Mouse (Mus musculus) myocyte (in vitro differentiated cells): ENCODE results near the gene Farp1. TPM values are rescaled to one million over a fixed set of nuclear protein-coding genes. Genes with fewer than 3 reads are reported as not detected.

Source experiments
- H3K27me3 ChIP-seq: one replicate; pipeline ENCODE4 v1.6.1; 2011; ENCODE audit not compliant: control insufficient read depth, insufficient read depth, insufficient read length
- H3K36me3 ChIP-seq: one replicate; pipeline ENCODE4 v1.6.1; 2011; ENCODE audit not compliant: control insufficient read depth, insufficient read depth
- H3K4me2 ChIP-seq: one replicate; pipeline ENCODE4 v1.6.1; 2011; ENCODE audit warnings: low read depth, control low read depth
- H3K4me3 ChIP-seq: one replicate; pipeline ENCODE4 v1.5.1; 2011; ENCODE audit warnings: mild to moderate bottlenecking, control low read depth, moderate library complexity
- H3K79me2 ChIP-seq: one replicate; pipeline ENCODE4 v1.6.1; 2011; ENCODE audit not compliant: control insufficient read depth, insufficient read depth
- H3ac ChIP-seq: one replicate; pipeline ENCODE4 v1.6.1; 2011; ENCODE audit not compliant: control insufficient read depth, insufficient read length
- CEBPB ChIP-seq: IDR thresholded peaks from 2 replicates; pipeline ENCODE4 v1.6.1; 2011; ENCODE audit warnings: mild to moderate bottlenecking, moderate library complexity; ENCODE audit not compliant: poor library complexity, insufficient read depth, severe bottlenecking
- E2F4 ChIP-seq: IDR thresholded peaks from one replicate; pipeline ENCODE4 v1.6.1; 2011; ENCODE audit warnings: mild to moderate bottlenecking, control low read depth, moderate library complexity; ENCODE audit not compliant: insufficient read depth
- MAX ChIP-seq: IDR thresholded peaks from one replicate; pipeline ENCODE4 v1.6.1; 2011; ENCODE audit warnings: low read depth, mild to moderate bottlenecking, control low read depth
- MYOD1 ChIP-seq, 3 experiments: IDR thresholded peaks; one replicate each; pipeline ENCODE4 v1.6.1; 2011; ENCODE audit warnings: control low read depth in 2 of 3, low read depth in 2 of 3, mild to moderate bottlenecking in 2 of 3, moderate library complexity in 1 of 3; ENCODE audit not compliant: insufficient read length in 2 of 3, control insufficient read depth in 1 of 3
- MYOG ChIP-seq, 3 experiments: IDR thresholded peaks; one replicate each; pipeline ENCODE4 v1.6.1; 2011; ENCODE audit warnings: control low read depth in 2 of 3, low read depth in 2 of 3, mild to moderate bottlenecking in 2 of 3; ENCODE audit not compliant: insufficient read length in 2 of 3, control insufficient read depth in 1 of 3, insufficient read depth in 1 of 3
- POLR2A ChIP-seq: IDR thresholded peaks from one replicate; pipeline ENCODE4 v1.6.1; 2011; ENCODE audit warnings: low read depth, mild to moderate bottlenecking, control low read depth, moderate library complexity; ENCODE audit not compliant: insufficient read length
- POLR2AphosphoS2 ChIP-seq: IDR thresholded peaks from one replicate; pipeline ENCODE4 v1.6.1; 2011; ENCODE audit warnings: low read depth, control low read depth; ENCODE audit not compliant: insufficient read length
- REST ChIP-seq: IDR thresholded peaks from one replicate; pipeline ENCODE4 v1.6.1; 2011; ENCODE audit warnings: mild to moderate bottlenecking, control low read depth, moderate library complexity; ENCODE audit not compliant: insufficient read depth, insufficient read length
- SRF ChIP-seq: IDR thresholded peaks from one replicate; pipeline ENCODE4 v1.6.1; 2011; ENCODE audit warnings: low read depth; ENCODE audit not compliant: control insufficient read depth, insufficient read length
- TCF12 ChIP-seq: IDR thresholded peaks from one replicate; pipeline ENCODE4 v1.6.1; 2011; ENCODE audit warnings: mild to moderate bottlenecking, control low read depth; ENCODE audit not compliant: poor library complexity, insufficient read depth, severe bottlenecking
- TCF3 ChIP-seq: IDR thresholded peaks from one replicate; pipeline ENCODE4 v1.6.1; 2011; ENCODE audit warnings: low read depth, control low read depth; ENCODE audit not compliant: insufficient read length
- USF1 ChIP-seq: IDR thresholded peaks from one replicate; pipeline ENCODE4 v1.6.1; 2011; ENCODE audit warnings: low read depth, mild to moderate bottlenecking, control low read depth, moderate library complexity
- polyA plus RNA-seq: library from polyadenylated mRNA; unstranded; fragments of >200 nt; fragmentation: generic; extraction: Trizol; gene quantifications from one replicate; pipeline ENCODE4 v1.2.1, GENCODE M21; 2012; ENCODE audit warnings: missing spikeins

Gene Farp1
- polyA plus RNA-seq, 1 experiment = 29.7 TPM

DNA sequence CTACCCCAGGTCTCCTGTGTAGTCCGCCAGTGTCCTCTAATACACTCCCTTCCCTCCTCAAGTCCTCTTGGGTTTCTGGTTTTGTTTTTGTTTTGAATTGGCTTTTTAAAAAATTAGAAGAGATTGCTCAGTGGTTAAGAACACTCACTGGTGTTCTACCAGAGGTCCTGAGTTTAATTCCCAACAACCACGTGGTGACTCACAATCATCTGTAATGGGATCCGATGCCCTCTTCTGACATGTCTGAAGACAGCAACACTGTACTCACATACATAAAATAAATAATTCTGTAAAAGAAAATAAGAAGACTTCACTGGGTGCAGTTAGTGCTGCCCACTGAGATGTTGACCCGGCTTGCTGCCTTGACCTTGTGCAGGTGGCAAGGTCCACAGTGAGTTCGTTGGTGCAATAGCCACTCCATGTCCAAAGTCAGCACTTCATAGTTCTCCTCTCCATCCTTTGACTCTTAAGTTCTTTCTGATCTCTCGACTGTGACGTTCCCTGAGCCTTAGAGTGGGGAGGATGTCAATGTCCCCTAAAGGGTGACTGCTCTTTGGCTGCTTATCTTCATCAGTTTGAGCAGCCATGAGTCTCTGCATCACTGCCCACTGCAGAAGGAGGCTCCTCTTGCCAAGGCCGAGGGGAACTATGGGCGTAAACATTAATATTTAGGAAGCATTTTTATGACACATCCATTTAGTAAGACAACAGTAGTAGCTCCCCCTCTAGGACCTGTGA lies 194.2 kb downstream of the Farp1 start:
- Histone ChIP-seq H3K27me3 (no peaks in the 10 kb centered on the region), H3K36me3 (peaks cover 23% of the 10 kb centered on the region)

DNA sequence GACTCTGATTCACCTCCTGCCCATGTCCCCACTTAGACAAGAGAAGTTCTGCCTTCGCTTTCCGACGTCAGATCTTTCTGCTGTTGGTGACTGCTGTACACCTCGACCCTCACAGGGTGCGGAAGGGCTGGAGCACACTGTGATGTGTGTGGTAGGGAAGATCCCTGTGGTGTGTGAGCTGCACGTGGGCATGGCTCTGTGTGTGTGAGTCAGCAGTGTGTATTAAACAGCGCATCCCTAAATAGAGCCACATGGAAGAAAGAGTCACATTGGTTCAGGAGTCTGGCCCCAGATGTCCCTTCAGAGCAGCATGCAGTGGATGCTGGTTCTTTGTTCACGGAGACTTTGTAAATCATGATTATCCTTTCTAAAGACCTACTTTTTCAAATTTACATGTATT lies 196.2 kb downstream of the Farp1 start:
- H3K4me3 ChIP-seq = no peak overlapping the region
- no peaks in the 10 kb centered on the region for H3K79me2 ChIP-seq
- no peak overlapping the region for H3K4me2 ChIP-seq
- H3ac ChIP-seq = no peak overlapping the region
- TF ChIP-seq MAX = no peak
- TF ChIP-seq CEBPB = no peak
- no peak for TF ChIP-seq REST
- TF ChIP-seq SRF = no peak
- TF ChIP-seq MYOG (IDR thresholded peaks at IDR 0.05; ENCODE audit: control insufficient read depth in 1 of 3, insufficient read depth in 1 of 3, insufficient read length in 2 of 3, low read depth in 2 of 3) = no peak
- no peak for TF ChIP-seq USF1
- no peak for TF ChIP-seq TCF3
- TF ChIP-seq POLR2AphosphoS2 = no peak
- TF ChIP-seq MYOD1 (IDR thresholded peaks at IDR 0.05; ENCODE audit: control insufficient read depth in 1 of 3, insufficient read length in 2 of 3, low read depth in 2 of 3) = no peak
- no peak for TF ChIP-seq POLR2A
- no peak for TF ChIP-seq E2F4
- TF ChIP-seq TCF12 = no peak
- peaks cover 27% of the 10 kb centered on the region for H3K36me3 ChIP-seq
- no peaks in the 10 kb centered on the region for H3K27me3 ChIP-seq

More for the DNA sequence above, 194.2 kb downstream of the Farp1 start:
- Histone ChIP-seq H3K79me2 (no peaks in the 10 kb centered on the region), H3ac (no peak overlapping the region), H3K4me2 (no peak overlapping the region), H3K4me3 (no peak overlapping the region)
- TF ChIP-seq MYOD1 (IDR thresholded peaks at IDR 0.05; ENCODE audit: control insufficient read depth in 1 of 3, insufficient read length in 2 of 3, low read depth in 2 of 3) = no peak
- no peak for TF ChIP-seq POLR2A
- no peak for TF ChIP-seq E2F4
- no peak for TF ChIP-seq MYOG (IDR thresholded peaks at IDR 0.05; ENCODE audit: control insufficient read depth in 1 of 3, insufficient read depth in 1 of 3, insufficient read length in 2 of 3, low read depth in 2 of 3)
- no peak for TF ChIP-seq USF1
- TF ChIP-seq REST = no peak
- no peak for TF ChIP-seq CEBPB
- TF ChIP-seq MAX = no peak
- no peak for TF ChIP-seq POLR2AphosphoS2
- no peak for TF ChIP-seq TCF12
- TF ChIP-seq SRF = no peak

DNA sequence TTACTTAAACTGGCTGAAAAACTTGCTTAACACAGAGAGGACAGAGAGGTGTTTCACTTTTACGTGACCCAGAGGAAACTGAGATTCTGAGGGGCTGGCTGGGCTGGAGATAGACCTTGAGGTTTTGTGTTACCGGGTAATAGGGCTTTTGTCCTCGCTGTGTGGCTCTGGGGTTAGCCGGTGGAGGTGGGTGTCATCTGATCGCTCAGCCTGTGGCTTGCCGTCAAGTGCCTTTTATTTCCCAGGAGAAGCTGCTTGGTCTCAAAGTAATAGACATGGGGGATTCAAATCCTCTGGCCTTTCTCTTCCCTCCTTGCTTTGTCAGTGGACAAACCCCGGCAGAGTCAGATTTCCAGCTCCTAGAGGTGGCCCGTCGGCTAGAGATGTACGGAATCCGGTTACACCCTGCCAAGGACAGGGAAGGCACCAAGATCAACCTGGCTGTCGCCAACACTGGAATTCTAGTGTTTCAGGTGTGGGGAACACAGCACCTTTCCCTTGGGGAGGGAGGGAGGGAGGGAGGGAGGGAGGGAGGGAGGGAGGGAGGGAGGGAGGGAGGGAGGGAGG lies 199.8 kb downstream of the Farp1 start:
- Histone ChIP-seq H3K79me2 (no peaks in the 10 kb centered on the region), H3K27me3 (no peaks in the 10 kb centered on the region), H3K4me2 (no peak overlapping the region), H3K4me3 (no peak overlapping the region), H3K36me3 (peaks cover 30% of the 10 kb centered on the region), H3ac (no peak overlapping the region)
- TF ChIP-seq SRF (no peak), MYOD1 (IDR thresholded peaks at IDR 0.05; ENCODE audit: control insufficient read depth in 1 of 3, insufficient read length in 2 of 3, low read depth in 2 of 3) (no peak), POLR2AphosphoS2 (no peak), E2F4 (no peak), USF1 (no peak), POLR2A (no peak), REST (no peak), MAX (no peak), TCF12 (no peak), MYOG (IDR thresholded peaks at IDR 0.05; ENCODE audit: control insufficient read depth in 1 of 3, insufficient read depth in 1 of 3, insufficient read length in 2 of 3, low read depth in 2 of 3) (no peak), CEBPB (no peak), TCF3 (no peak)

DNA sequence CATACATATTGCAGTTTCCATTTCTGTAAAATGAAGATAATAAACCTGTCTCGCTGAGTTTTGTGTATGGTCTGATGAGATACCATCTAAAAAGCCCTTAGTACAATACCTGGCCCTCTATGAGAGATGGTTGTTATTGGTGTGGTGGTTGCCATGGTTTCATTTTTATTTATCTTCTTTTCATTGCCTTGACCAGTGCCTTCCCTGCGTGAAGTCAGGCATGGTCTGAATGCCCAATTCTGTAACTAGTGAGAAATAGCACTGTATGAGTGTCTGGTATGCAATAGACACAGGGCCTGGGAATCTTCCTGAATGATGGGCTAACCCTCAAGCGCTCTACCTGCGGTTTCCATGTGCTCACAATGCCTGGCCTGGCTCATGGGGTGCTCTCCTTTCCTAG lies 201.7 kb downstream of the Farp1 start:
- no peak overlapping the region for H3K4me3 ChIP-seq
- no peaks in the 10 kb centered on the region for H3K79me2 ChIP-seq
- no peak overlapping the region for H3K4me2 ChIP-seq
- no peak for TF ChIP-seq E2F4
- TF ChIP-seq CEBPB = no peak
- TF ChIP-seq MAX = no peak
- TF ChIP-seq SRF = no peak
- TF ChIP-seq TCF3 = no peak
- TF ChIP-seq MYOD1 (IDR thresholded peaks at IDR 0.05; ENCODE audit: control insufficient read depth in 1 of 3, insufficient read length in 2 of 3, low read depth in 2 of 3) = no peak
- TF ChIP-seq USF1 = no peak
- no peak for TF ChIP-seq POLR2A
- TF ChIP-seq TCF12 = no peak
- no peak for TF ChIP-seq MYOG (IDR thresholded peaks at IDR 0.05; ENCODE audit: control insufficient read depth in 1 of 3, insufficient read depth in 1 of 3, insufficient read length in 2 of 3, low read depth in 2 of 3)
- H3K36me3 ChIP-seq = peaks cover 32% of the 10 kb centered on the region
- no peak overlapping the region for H3ac ChIP-seq
- H3K27me3 ChIP-seq = no peaks in the 10 kb centered on the region
